Mouse (Mus musculus): Measurements from ENCODE around the gene Rab6b. TPM values are rescaled to one million over a fixed set of nuclear protein-coding genes. Genes with fewer than 3 reads are reported as not detected.

The Rab6b gene
- polyA plus RNA-seq, 1 experiment: 1.7 TPM

DNA sequence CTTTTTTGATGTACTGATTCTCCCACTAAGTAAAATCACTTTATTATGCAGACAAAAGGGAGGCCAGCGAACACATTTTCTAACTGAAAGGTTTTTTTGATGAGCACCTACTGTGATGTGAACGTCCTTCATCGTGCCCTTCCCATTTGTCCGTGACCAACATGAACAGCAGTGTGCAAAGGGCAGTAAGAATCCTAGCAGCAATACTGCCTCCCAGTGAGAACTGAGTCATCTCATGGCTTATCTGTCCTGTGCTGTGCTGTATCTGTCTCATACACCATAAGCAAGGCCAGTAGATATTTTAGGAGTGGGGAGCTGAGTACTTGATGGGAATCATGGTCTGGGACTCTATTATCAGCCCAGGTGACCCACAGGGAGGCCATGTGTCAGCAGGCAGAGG, 76.8 kb downstream of the Rab6b start:
- TF ChIP-seq USF1 (IDR thresholded peaks at IDR 0.05; ENCODE audit: low read depth): no peak
- no peaks in the 10 kb centered on the region for H3K79me3 ChIP-seq (ENCODE audit: low read depth)
- no peak overlapping the region for H3ac ChIP-seq (ENCODE audit: control insufficient read depth, insufficient read length, low read depth)
- H3K36me3 ChIP-seq (ENCODE audit: control insufficient read depth, insufficient read depth): peaks cover 25% of the 10 kb centered on the region
- H3K27me3 ChIP-seq (ENCODE audit: control insufficient read depth, insufficient read depth, insufficient read length): no peaks in the 10 kb centered on the region
- no peak overlapping the region for H3K4me3 ChIP-seq (ENCODE audit: insufficient read depth, poor library complexity, severe bottlenecking)
- H3K79me2 ChIP-seq (ENCODE audit: control insufficient read depth, insufficient read depth): no peaks in the 10 kb centered on the region

DNA sequence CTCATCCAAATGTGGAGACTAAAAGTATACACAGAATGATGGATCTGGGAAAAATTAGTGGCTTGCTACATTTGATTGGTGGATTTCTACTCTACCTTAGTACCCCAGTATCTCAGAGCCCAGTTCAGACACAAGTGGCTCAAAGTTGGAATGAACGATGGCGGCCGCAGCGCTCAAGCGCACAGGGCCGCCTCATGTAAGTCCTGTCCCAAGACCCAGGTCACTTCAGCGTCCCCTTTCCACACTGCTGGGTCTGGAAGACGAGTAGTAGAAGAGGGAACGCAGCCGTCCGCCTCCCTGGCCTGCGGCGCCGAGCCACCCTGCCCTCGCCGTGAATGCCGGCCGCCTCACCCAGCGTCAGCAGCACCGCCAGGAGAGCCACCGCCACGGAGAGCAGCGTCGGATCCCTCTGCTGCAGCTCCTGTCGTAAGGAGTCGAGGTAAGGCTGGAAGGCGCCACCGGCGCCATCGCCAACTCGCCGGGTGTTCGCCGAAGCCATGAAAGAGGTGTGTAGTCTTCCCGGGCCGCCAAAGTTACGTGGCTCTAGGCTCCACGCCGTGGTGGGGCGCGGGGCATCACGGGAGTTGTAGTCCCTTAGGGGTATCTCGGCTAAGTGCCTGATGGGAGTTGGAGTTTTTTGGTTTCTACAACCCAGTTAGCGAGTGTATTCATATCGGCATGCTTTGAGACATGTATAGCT, 90.1 kb downstream of the Rab6b start, which contains the start of gene Srprb:
Srprb (minus strand) TSS at position 577 of the 700 bp plus-strand sequence.
- H3K79me2 ChIP-seq (ENCODE audit: control insufficient read depth, insufficient read depth): peaks cover 19% of the 10 kb centered on the region
- H3K4me3 ChIP-seq (ENCODE audit: insufficient read depth, poor library complexity, severe bottlenecking): peak within 1 kb of the TSS; percentile 72
- no peaks in the 10 kb centered on the region for H3K27me3 ChIP-seq (ENCODE audit: control insufficient read depth, insufficient read depth, insufficient read length)
- TF ChIP-seq FOSL1 (IDR thresholded peaks at IDR 0.05; ENCODE audit: insufficient read depth, low read length, poor library complexity, severe bottlenecking): no peak
- peak; percentile 25 for TF ChIP-seq MAX (IDR thresholded peaks at IDR 0.05)
- H3K36me3 ChIP-seq (ENCODE audit: control insufficient read depth, insufficient read depth): peaks cover 17% of the 10 kb centered on the region
- H3K79me3 ChIP-seq (ENCODE audit: low read depth): peaks cover 12% of the 10 kb centered on the region
- peak within 1 kb of the TSS; percentile 93 for H3ac ChIP-seq (ENCODE audit: control insufficient read depth, insufficient read length, low read depth)

DNA sequence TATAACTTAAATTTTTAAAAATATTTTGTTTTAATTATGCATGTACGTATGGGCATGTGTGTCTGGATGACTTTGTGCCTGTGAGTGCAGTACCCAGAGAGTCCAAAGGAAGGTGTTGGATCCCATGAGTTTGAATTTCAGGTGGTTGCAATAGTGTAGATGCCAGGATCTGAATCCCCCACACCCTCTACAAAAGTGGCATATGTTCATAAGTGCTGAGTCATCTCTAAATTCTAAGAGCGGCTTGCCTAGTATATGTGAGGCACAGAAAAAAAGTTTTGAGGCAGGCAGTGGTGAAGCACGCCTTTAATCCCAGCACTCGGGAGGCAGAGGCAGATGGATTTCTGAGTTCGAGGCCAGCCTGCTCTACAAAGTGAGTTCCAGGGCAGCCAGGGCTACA, 94.2 kb downstream of the Rab6b start:
- H3K27me3 ChIP-seq (ENCODE audit: control insufficient read depth, insufficient read depth, insufficient read length): peaks cover 8% of the 10 kb centered on the region
- no peak overlapping the region for H3K4me3 ChIP-seq (ENCODE audit: insufficient read depth, poor library complexity, severe bottlenecking)
- H3K36me3 ChIP-seq (ENCODE audit: control insufficient read depth, insufficient read depth): no peaks in the 10 kb centered on the region
- TF ChIP-seq CTCF (IDR thresholded peaks at IDR 0.05; ENCODE audit: control insufficient read depth, insufficient read depth, insufficient read length) (no peak), MYOD1 (IDR thresholded peaks at IDR 0.05; ENCODE audit: control insufficient read depth, insufficient read length, low read depth) (no peak), USF1 (IDR thresholded peaks at IDR 0.05; ENCODE audit: low read depth) (no peak), CEBPB (IDR thresholded peaks at IDR 0.05; ENCODE audit: low read depth) (no peak), MYOG (IDR thresholded peaks at IDR 0.05; ENCODE audit: control insufficient read depth, extremely low read depth, insufficient read length) (no peak), FOSL1 (IDR thresholded peaks at IDR 0.05; ENCODE audit: insufficient read depth, low read length, poor library complexity, severe bottlenecking) (no peak), MAX (IDR thresholded peaks at IDR 0.05) (no peak)
- peaks cover 10% of the 10 kb centered on the region for H3K79me2 ChIP-seq (ENCODE audit: control insufficient read depth, insufficient read depth)
- H3ac ChIP-seq (ENCODE audit: control insufficient read depth, insufficient read length, low read depth): no peak overlapping the region
- H3K79me3 ChIP-seq (ENCODE audit: low read depth): peaks cover 7% of the 10 kb centered on the region

DNA sequence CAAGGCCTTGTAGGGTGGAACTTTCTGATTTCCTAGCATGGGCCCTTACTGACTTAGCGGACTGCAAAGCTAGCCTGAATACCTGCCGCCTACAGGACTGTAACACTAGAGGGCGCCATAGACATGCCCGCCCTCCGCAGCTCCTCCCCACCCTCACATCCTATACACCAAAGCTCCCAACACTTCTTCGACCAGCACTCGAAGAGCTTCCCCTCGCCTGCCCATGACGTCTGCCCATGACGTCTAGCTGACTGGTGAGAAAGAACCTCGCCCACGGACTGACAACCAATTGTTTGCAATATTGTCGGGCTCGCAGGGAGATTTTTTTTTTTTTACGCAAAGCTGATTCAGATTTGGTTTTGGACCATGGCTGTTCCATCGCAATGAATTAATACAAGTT, 96.3 kb downstream of the Rab6b start:
- Histone ChIP-seq H3K27me3 (ENCODE audit: control insufficient read depth, insufficient read depth, insufficient read length) (peaks cover 17% of the 10 kb centered on the region), H3K79me3 (ENCODE audit: low read depth) (no peaks in the 10 kb centered on the region), H3K36me3 (ENCODE audit: control insufficient read depth, insufficient read depth) (no peaks in the 10 kb centered on the region), H3K79me2 (ENCODE audit: control insufficient read depth, insufficient read depth) (no peaks in the 10 kb centered on the region), H3ac (ENCODE audit: control insufficient read depth, insufficient read length, low read depth) (no peak overlapping the region), H3K4me3 (ENCODE audit: insufficient read depth, poor library complexity, severe bottlenecking) (no peak overlapping the region)
- TF ChIP-seq CTCF (IDR thresholded peaks at IDR 0.05; ENCODE audit: control insufficient read depth, insufficient read depth, insufficient read length): peak; percentile 64
- no peak for TF ChIP-seq CEBPB (IDR thresholded peaks at IDR 0.05; ENCODE audit: low read depth)
- no peak for TF ChIP-seq MYOD1 (IDR thresholded peaks at IDR 0.05; ENCODE audit: control insufficient read depth, insufficient read length, low read depth)
- no peak for TF ChIP-seq MYOG (IDR thresholded peaks at IDR 0.05; ENCODE audit: control insufficient read depth, extremely low read depth, insufficient read length)

DNA sequence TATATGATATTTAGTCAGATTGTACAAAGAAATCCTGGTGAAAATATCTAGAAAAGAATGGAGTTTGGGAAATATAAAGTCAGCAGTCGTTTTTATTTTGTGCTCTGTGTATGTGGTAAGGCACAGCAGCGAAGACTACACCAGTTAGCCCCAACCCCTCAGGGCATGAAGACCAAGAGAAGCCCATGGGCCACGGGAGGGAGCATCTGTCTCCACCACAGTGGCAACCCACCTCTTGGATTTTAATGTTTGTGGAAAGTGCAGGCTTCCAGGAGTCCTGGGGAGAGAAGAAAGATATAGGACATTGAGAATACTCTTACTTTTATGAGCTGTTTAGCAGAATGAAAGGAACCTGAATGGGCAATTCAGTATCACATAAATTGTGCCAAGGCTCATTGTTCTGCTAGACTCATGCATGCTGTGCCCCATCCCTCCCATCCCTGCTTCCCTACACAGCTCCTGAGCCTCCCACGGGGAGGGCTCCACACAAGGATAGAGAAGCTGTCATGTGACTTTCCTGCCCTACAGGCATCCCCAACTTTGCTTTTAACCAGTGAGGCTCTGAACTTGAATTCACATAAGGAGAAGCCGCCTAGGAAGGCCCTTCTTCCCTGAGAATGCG, 97.3 kb downstream of the Rab6b start:
- no peaks in the 10 kb centered on the region for H3K79me3 ChIP-seq (ENCODE audit: low read depth)

DNA sequence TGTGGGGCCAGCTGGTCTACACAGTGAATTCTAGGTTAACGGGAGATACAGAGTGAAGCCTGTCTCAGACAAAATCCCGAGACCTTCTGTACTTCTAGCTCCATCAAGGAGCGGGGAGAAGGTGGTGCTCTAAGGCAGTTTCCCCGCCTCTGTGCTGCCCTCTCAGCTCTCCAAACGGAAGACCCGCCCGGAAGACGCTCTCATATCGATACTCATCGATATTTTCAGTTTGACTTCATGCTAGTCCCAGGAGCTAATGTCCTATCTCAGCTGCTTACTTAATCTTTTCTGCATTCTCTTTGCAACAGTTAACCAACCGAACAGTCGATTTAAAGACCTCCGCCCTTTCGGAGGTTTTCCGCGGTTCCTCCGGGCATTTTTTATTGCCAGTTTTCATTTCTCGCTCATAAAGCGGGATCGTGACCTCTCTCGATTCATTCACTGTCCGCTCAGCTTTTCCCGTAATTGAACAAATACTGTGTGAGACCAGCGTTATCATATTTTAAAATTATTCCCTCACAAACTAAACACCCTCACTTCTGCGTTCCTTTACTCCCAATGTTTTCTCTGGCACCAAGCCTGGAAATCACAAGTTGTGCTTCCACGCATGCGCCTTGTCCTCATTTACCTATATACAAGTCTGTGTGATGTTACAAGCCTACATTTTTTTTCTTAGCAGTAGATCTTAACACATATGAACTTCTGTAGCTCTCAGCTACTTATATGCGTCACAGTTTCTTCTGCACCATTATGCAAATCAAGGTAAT, 101.2 kb downstream of the Rab6b start:
- peaks cover 31% of the 10 kb centered on the region for H3K27me3 ChIP-seq (ENCODE audit: control insufficient read depth, insufficient read depth, insufficient read length)
- no peaks in the 10 kb centered on the region for H3K79me2 ChIP-seq (ENCODE audit: control insufficient read depth, insufficient read depth)
- H3ac ChIP-seq (ENCODE audit: control insufficient read depth, insufficient read length, low read depth): no peak overlapping the region
- no peaks in the 10 kb centered on the region for H3K36me3 ChIP-seq (ENCODE audit: control insufficient read depth, insufficient read depth)
- no peak for TF ChIP-seq MYOG (IDR thresholded peaks at IDR 0.05; ENCODE audit: control insufficient read depth, extremely low read depth, insufficient read length)
- no peak overlapping the region for H3K4me3 ChIP-seq (ENCODE audit: insufficient read depth, poor library complexity, severe bottlenecking)
- H3K79me3 ChIP-seq (ENCODE audit: low read depth): no peaks in the 10 kb centered on the region

More for the DNA sequence above, 97.3 kb downstream of the Rab6b start:
- TF ChIP-seq CEBPB (IDR thresholded peaks at IDR 0.05; ENCODE audit: low read depth) (no peak), MYOG (IDR thresholded peaks at IDR 0.05; ENCODE audit: control insufficient read depth, extremely low read depth, insufficient read length) (no peak), MAX (IDR thresholded peaks at IDR 0.05) (no peak)
- no peaks in the 10 kb centered on the region for H3K36me3 ChIP-seq (ENCODE audit: control insufficient read depth, insufficient read depth)
- H3K27me3 ChIP-seq (ENCODE audit: control insufficient read depth, insufficient read depth, insufficient read length): peaks cover 17% of the 10 kb centered on the region
- H3K4me3 ChIP-seq (ENCODE audit: insufficient read depth, poor library complexity, severe bottlenecking): no peak overlapping the region
- H3K79me2 ChIP-seq (ENCODE audit: control insufficient read depth, insufficient read depth): no peaks in the 10 kb centered on the region
- no peak overlapping the region for H3ac ChIP-seq (ENCODE audit: control insufficient read depth, insufficient read length, low read depth)

Data from C2C12 (cell line).